Mouse (Mus musculus) T-helper 2 cell (primary cell): ENCODE results near the gene Frs2.

ENCODE experiments used
- in situ Hi-C: fragments of 300-600 bp; cut with MboI, MseI; formaldehyde crosslinking; loops from one replicate; pipeline ENCODE4 v1.15.1; 2025; ENCODE audit warnings: high pct_unique_total_duplicates

The Frs2 gene

GRCm38 (mm10) chr10:117148361-117149003 is at the start of gene Frs2:
Frs2 (minus strand) TSS chr10:117148534.
- in situ Hi-C loops: no loop called here

DNA sequence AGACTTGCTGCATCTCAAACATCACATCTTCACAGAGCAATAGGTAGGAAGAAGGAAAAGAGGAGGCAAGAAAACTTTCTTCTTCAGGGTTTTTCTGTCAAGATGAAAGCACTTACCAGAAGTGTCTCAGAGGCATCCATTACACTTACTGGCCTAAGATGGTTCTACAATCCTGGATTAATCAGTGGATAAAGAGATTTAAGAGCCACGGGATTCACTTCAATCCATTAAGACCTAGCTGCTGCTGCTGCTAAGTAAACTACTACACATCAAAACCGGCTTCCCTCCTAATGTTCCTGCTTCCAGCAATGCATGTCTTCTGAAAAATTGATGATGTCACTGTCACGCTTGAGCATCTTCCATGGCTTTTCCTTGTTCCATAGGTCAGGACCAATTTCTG is 48.4 kb upstream of the Frs2 start:
- in situ Hi-C loops: no loop called here

DNA sequence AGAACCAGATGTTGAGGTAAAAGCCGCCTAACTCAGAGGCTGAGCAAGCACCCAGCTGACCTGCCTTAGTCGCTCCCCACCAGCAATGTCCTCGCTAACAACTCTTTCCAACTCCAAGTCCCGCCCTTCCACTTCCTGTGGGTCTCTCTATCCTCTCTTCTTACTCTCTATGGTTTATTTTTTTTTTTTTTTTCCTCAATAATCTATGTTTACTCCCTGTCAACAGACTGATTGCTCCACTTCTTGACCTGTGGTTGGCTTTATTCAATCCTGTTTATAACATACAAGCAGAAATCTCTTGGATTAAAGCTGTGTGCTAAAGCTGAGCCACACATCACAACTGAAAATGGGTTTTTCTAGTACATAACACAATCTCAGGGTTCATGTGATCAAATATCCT is 47.4 kb upstream of the Frs2 start:
- in situ Hi-C loops: no loop called here

DNA sequence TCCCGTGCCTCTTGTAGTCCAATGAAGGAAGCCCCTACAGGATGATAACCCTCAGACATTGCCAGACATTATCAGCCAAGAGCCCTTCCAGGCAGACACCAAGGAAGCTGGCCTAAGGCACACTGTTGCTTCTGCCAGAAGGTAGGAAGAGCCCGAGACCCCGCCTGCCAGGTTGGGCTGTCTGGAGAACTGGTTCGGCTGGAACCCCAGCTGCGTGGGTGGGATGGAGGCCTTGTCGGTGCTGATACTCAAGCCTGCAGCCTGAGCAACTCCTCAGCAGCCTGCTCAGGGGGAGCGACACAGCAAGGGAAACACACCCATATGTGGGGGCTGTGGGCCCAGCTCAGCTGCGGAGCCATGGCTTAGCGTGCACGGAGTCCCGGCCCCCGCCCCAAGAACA is 46.7 kb upstream of the Frs2 start:
- in situ Hi-C loops: no loop called here

GRCm38 (mm10) chr10:117193364-117193763 is 45.0 kb upstream of the Frs2 start:
- in situ Hi-C loops: no loop called here

- in situ Hi-C loops: no loop called here
Measured at GRCm38 (mm10) chr10:117185399-117186089, 37.2 kb upstream of the Frs2 start.

DNA sequence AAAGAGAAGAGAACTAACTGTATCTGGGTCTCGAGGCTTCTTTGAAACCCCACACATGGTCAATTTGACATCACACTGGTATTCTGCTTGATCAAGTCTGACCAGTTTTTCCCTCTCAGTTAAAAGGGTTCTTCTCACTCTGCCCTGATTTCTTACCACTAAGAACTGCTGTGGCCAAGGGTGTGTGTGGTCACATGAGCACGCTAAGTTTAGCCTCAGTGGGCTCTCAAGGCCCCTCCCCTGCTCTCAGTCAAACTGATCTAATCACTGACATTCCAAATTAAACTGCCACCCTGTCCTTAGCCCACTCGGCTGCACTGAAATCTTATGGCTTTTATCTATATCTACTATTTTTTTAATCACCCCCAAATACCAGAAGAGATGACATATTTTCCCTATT is 32.8 kb upstream of the Frs2 start:
- in situ Hi-C loops: no loop called here

GRCm38 (mm10) chr10:117174645-117175044 is 26.3 kb upstream of the Frs2 start:
- in situ Hi-C loops: loop anchor here (10.0 kb wide), 1 partner anchor 1770 kb away; no protein-coding TSS in a partner anchor

DNA sequence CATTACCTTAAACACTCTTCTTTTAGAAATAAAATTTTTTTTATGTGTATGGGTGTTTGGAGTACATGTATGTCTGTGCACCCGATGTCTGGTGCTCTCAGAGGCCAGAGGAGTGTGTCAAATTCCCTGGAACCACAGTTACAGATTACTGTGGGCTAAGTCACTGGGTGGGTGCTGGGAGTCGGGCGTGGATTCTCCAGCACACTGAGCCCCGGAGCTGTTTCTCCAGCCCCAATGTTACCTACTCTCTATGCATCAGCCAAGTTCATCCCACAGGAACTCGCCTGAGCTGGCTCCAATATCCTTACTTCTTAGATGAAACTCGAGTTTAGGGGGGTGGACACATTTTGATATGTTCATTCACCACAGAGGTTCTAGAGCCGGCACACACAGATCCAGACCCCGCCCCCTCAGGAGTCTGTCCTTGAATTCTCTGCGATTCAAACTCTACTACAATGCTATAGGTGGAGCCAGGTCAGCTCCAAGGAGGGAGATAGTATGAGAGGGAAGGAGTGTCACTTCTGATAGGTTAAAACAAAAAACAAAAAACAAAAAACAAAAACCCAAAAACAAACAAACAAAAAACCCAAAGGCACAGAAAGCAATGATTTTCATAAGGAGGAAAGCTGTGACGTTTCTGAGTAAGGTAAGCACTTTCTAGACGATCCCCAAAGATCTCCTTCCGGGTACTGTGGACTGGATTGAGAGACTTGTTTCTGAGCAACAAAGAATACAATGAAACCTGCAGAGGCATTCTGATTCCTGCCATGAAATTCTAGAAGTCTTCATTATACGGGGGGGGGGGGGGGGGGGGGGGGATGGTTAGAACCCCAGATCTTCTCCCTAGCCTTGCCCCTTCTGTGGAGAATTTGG is 25.5 kb upstream of the Frs2 start:
- in situ Hi-C loops: loop anchor here (10.0 kb wide), 1 partner anchor 1771 kb away; no protein-coding TSS in a partner anchor

- in situ Hi-C loops: loop anchor here (10.0 kb wide), 1 partner anchor 1772 kb away; no protein-coding TSS in a partner anchor
Measured at GRCm38 (mm10) chr10:117173111-117173510, 24.8 kb upstream of the Frs2 start.

- in situ Hi-C loops: loop anchor here (10.0 kb wide), 1 partner anchor 1773 kb away; no protein-coding TSS in a partner anchor
Measured at GRCm38 (mm10) chr10:117172069-117172468, 23.7 kb upstream of the Frs2 start.

GRCm38 (mm10) chr10:117166785-117167425 is 18.6 kb upstream of the Frs2 start:
- in situ Hi-C loops: no loop called here

- in situ Hi-C loops: no loop called here
Measured at GRCm38 (mm10) chr10:117162662-117163061, 14.3 kb upstream of the Frs2 start.

DNA sequence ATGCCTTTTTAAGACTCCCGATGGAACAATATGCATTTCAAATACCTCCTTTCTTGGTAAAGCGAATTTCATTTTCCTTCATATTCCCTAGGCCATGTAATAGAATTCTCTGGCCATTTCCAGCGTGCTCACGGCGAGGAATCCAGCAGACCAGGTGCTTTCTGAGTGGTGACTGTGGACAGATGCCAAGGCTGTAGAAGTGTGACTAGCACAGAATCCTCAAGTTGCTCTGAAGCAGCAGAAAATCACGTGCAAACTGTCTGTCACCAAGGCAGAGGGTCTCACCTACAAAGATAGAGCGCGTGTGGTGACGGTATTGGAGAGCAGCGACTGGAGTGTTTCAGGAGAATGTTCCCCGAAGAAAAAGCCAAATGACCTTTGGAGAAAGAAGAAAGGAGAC is 11.8 kb upstream of the Frs2 start:
- in situ Hi-C loops: no loop called here

DNA sequence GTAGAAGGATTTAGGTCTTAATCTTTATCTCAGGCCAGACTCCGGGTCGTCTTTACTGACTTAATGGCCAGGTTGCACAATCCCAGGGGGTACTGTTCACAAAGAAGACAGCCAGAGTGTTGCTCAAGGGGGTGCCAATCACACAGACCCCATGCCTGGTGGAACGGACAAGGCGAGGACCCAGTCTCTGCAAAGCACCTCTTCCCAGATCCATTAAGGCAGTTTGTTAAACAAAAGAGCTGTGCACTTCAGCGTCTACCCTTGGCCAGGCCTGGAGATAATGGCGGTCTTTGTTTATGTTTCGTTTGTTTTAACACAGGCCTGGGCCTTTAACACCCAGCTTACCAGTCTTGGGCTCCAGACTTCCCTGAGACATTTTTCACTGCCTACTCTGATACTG is 3.9 kb upstream of the Frs2 start:
- in situ Hi-C loops: no loop called here

GRCm38 (mm10) chr10:117151676-117152075 is 3.3 kb upstream of the Frs2 start:
- in situ Hi-C loops: no loop called here

DNA sequence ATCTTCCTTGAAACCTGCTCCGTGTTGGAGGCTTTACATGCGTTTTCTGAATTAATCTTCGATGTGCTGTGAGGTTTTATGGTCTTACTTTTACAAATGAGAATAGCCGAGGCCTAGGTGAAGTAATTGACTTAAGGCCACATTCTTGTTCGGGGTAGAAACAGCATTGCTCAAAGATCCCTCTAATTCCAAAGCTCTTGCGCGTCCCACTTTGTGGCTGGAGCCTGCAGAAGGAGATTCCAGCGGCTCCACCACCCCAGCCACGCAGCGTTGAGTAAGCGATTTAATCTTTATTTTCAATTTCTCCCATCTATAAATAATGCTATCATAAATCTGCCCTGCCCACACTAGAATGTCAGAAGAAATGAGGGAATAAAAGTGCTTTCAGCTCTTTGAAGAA is 2.9 kb upstream of the Frs2 start:
- in situ Hi-C loops: no loop called here

DNA sequence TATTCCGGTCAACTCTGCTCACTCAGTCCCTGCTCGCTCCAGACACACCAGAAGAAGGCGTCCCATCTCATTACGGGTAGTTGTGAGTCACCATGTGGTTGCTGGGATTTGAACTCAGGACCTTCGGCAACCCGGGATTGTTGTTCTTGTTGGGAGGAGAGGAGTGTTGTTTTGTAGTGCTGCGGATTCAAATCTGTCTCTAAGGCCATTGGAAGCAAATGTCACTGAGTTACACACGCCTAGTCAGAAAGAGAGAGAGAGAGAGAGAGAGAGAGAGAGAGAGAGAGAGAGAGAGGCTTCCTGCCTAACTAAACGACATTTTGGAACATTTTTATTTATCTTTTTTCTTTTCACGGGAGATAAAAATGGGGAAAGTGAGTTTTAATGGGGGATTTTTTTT is 2.4 kb upstream of the Frs2 start:
- in situ Hi-C loops: no loop called here

DNA sequence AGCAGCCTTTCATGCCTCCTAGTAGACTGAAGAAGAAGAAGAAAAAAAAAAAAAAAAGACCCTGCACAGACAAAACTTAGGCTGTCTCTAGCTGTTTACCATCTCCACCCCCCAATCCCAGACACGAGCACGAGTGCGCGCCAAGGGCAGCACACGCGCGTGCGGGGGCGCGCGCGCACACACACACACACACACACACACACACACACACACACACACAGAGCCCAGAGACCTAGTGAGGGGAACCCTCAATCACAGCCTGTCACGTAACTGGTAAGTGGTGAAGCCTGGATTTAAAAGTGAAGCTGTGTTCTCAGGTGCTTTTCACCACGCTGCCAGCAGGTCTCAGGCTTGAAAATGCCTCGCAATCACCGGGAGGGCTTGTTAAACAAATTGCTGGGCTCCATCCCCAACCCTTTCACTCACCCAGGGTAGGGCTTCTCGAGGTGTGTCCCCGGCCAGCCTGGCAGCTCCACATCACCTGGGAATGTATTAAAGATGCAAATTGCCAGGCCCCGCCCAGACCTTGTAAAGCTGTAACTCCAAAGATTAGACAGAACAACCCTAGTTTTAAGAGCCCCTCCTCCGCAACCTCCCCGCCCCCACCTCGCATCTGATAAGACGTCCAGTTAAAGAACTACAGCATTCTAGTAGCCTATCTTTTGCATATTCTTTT is 1.7 kb upstream of the Frs2 start:
- in situ Hi-C loops: no loop called here

DNA sequence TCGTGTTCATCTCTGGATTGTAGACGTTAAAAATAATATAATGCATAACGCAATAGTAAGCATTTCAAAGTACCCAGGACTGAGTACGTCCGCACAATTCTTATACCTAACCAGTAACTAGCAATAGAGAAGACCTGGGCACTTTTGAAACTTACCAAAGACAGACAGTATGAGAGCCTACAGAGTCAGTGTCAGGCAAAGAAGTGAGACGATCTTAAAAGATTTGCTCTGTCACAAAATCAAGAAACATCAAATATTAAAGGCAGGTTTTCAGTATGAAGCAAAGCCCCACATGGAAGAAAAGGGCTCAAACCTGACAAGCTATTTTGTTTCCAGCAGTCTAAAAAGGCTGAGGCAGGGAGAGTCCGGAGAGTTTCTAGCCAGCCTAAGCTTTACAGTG is 907 bp upstream of the Frs2 start:
- in situ Hi-C loops: no loop called here
